Mouse (Mus musculus) cerebellum, adult 11 months (tissue): ENCODE measurements around the gene Rps13.

Experiments used
- DNase-seq: peaks from one replicate; pipeline ENCODE4 v3.0.0; 2022

The Rps13 gene

GRCm38 (mm10) chr7:116290559-116290958 lies 43.4 kb downstream of the Rps13 start:
- no peak for DNase-seq

GRCm38 (mm10) chr7:116288996-116289395 lies 45.0 kb downstream of the Rps13 start:
- no peak for DNase-seq

- no peak for DNase-seq
Measured at GRCm38 (mm10) chr7:116287959-116288358, 46.0 kb downstream of the Rps13 start.

GRCm38 (mm10) chr7:116286611-116287355 lies 47.2 kb downstream of the Rps13 start:
- no peak for DNase-seq

GRCm38 (mm10) chr7:116286173-116286572 lies 47.8 kb downstream of the Rps13 start:
- DNase-seq = no peak

GRCm38 (mm10) chr7:116285216-116285615 lies 48.8 kb downstream of the Rps13 start:
- DNase-seq = no peak

GRCm38 (mm10) chr7:116282755-116283154 lies 51.2 kb downstream of the Rps13 start:
- no peak for DNase-seq
